Mouse (Mus musculus) brain, embryonic 14.5 days (tissue): Measurements from ENCODE around the gene Rnf187.

ENCODE experiments used
- CTCF ChIP-seq: fragments of 200-500 bp; IDR thresholded peaks from 2 replicates; pipeline ENCODE4 v1.5.1; 2012; ENCODE audit warnings: inconsistent platforms, mild to moderate bottlenecking, moderate library complexity, borderline replicate concordance; ENCODE audit not compliant: insufficient read depth, insufficient read length; ENCODE audit errors: extremely low read depth
- POLR2A ChIP-seq: fragments of 200-500 bp; IDR thresholded peaks from 2 replicates; pipeline ENCODE4 v1.6.1; 2012; ENCODE audit warnings: mild to moderate bottlenecking, inconsistent platforms, borderline replicate concordance; ENCODE audit not compliant: poor library complexity, insufficient read depth, insufficient read length, severe bottlenecking; ENCODE audit errors: extremely low read depth

DNA sequence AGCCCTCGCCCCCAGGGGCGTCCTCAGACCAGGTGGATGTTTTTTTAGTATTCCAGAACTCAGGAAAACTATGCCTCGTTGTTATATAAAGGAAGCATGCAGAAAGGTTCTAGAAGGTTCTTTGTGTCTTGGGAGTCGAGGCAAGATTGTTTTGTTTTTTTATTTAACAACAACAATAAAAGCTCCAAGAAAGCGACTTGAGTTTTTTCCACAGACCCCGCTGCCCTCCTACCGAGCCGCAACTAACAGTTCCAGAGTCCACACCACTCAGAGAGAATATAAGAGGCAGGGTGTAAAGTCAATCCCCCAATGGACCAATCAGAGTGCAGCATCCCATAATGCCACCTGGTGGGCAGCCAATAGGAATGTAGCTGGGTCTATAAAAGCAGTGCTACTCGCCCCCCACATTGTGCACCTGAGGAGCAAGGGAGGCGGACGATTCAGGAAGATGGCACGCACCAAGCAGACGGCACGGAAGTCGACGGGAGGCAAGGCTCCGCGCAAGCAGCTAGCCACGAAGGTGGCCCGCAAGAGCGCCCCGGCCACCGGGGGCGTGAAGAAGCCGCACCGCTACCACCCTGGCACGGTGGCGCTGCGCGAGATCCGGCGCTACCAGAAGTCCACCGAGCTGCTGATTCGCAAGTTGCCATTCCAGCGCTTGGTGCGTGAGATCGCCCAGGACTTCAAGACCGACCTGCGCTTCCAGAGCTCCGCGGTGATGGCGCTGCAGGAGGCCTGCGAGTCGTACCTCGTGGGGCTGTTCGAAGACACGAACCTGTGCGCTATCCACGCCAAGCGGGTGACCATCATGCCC is 22.9 kb upstream of the Rnf187 start:
- no peak for TF ChIP-seq CTCF
- no peak for TF ChIP-seq POLR2A
